Mouse (Mus musculus): Measurements from ENCODE around the gene Dnajc28.

- TF ChIP-seq CTCF (IDR thresholded peaks at IDR 0.05; ENCODE audit: borderline replicate concordance, extremely low read depth, insufficient read depth, insufficient read length) (no peak), POLR2A (IDR thresholded peaks at IDR 0.05; ENCODE audit: borderline replicate concordance, extremely low read depth, insufficient read depth, insufficient read length, poor library complexity, severe bottlenecking) (no peak)
These were observed 7.6 kb downstream of the Dnajc28 start for GRCm38 (mm10) chr16:91611248-91611647.
